Mouse (Mus musculus) liver, postnatal 0 days (tissue): ENCODE results near the gene Sh3d19. TPM values are rescaled to one million over a fixed set of nuclear protein-coding genes. Genes with fewer than 3 reads are reported as not detected.

ENCODE experiments used
- ATAC-seq: fragments of 200-750 bp; cut with Nextera tagmentation; 2 replicates; pipeline ENCODE4 v1.8.0; 2017; ENCODE audit warnings: mild to moderate bottlenecking, moderate library complexity
- DNase-seq: peaks from one replicate; pipeline ENCODE4 v3.0.0-alpha.2; 2016
- H3K27ac ChIP-seq: fragments of 300-500 bp; sonication (generic); 2 replicates; pipeline ENCODE4 v1.5.1; 2014; ENCODE audit warnings: antibody characterized with exemption, moderate library complexity, mild to moderate bottlenecking, low read depth
- H3K27me3 ChIP-seq: fragments of 300-500 bp; sonication (generic); 2 replicates; pipeline ENCODE4 v1.6.1; 2014; ENCODE audit warnings: low read length, control low read depth, mixed read lengths; ENCODE audit not compliant: insufficient read depth
- H3K36me3 ChIP-seq: fragments of 300-500 bp; sonication (generic); replicated peaks from 2 replicates; pipeline ENCODE4 v1.6.1; 2014; ENCODE audit warnings: mild to moderate bottlenecking, control low read depth, low read length, moderate library complexity, mixed read lengths; ENCODE audit not compliant: insufficient read depth
- H3K4me1 ChIP-seq: fragments of 300-500 bp; sonication (generic); 2 replicates; pipeline ENCODE4 v1.6.1; 2014; ENCODE audit warnings: antibody characterized with exemption, mild to moderate bottlenecking, control low read depth; ENCODE audit not compliant: insufficient read depth
- H3K4me2 ChIP-seq: fragments of 300-500 bp; sonication (generic); 2 replicates; pipeline ENCODE4 v1.6.1; 2014; ENCODE audit warnings: low read depth, mild to moderate bottlenecking, low read length, moderate library complexity, mixed read lengths
- H3K4me3 ChIP-seq: fragments of 300-500 bp; sonication (generic); 2 replicates; pipeline ENCODE4 v1.5.1; 2014; ENCODE audit warnings: low read depth, low read length
- H3K9ac ChIP-seq: fragments of 300-500 bp; sonication (generic); replicated peaks from 2 replicates; pipeline ENCODE4 v1.6.1; 2014; ENCODE audit warnings: mild to moderate bottlenecking, moderate library complexity
- H3K9me3 ChIP-seq: fragments of 300-500 bp; sonication (generic); 2 replicates; pipeline ENCODE4 v1.6.1; 2016; ENCODE audit warnings: mild to moderate bottlenecking, control low read depth, low read length, mixed read lengths
- CTCF ChIP-seq: sonication (generic); IDR thresholded peaks from 2 replicates; pipeline ENCODE4 v1.5.1; 2016; ENCODE audit warnings: antibody characterized with exemption, low read depth
- EP300 ChIP-seq: IDR thresholded peaks from 2 replicates; pipeline ENCODE4 v1.6.1; 2016; ENCODE audit warnings: antibody characterized with exemption, low read depth, mild to moderate bottlenecking
- WGBS: fragments of 180-500 bp; shearing (Covaris S2); extraction: QIAGEN DNeasy Blood & Tissue Kit; methylation state at CpG from one replicate; pipeline ENCODE4 v1.1.7; 2014; ENCODE audit not compliant: insufficient replicate concordance; 5-methylcytosine and 5-hydroxymethylcytosine counted together
- polyA plus RNA-seq: library from polyadenylated mRNA; unstranded; fragments of >200 nt; fragmentation: Nextera tagmentation; extraction: Ambion mirVana; gene quantifications from 2 replicates; pipeline ENCODE4 v1.2.1, GENCODE M21; 2015

Sh3d19 gene
- polyA plus RNA-seq, 1 experiment from 2014 or later = 11.4 TPM

DNA sequence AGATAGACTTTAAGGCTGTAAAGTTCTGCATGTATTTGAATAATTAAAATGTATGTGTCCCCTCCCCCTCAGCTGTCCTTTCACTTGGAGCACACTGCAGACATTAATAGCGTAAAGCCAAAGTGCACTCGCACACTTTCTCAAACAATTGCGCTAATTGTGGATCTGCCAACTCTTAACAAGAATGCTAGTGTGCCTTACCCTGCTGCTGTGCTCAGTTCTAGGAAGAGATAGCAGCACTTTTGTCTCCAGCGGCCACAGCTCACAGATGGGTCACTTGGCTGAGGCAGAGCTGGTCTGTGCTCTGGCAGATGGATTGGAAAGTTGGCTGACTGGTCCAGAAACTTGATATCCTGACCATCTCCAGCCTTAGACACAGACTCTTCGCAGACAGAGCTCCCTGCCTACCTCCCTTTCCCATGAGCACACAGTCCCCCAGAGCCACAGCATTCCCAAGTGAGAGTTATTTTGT lies 42.7 kb upstream of the Sh3d19 start:
- Histone ChIP-seq H3K4me3 (no peak overlapping the region), H3K4me2 (no peak overlapping the region), H3K9me3 (no peaks in the 10 kb centered on the region), H3K27me3 (no peaks in the 10 kb centered on the region), H3K4me1 (no peaks in the 10 kb centered on the region), H3K9ac (no peak overlapping the region), H3K27ac (no peak overlapping the region), H3K36me3 (no peaks in the 10 kb centered on the region)
- DNase-seq = no peak
- WGBS = 80% methylated on average over 5 of the region's 5 CpGs
- TF ChIP-seq CTCF (no peak), EP300 (no peak)
- no peak for ATAC-seq

DNA sequence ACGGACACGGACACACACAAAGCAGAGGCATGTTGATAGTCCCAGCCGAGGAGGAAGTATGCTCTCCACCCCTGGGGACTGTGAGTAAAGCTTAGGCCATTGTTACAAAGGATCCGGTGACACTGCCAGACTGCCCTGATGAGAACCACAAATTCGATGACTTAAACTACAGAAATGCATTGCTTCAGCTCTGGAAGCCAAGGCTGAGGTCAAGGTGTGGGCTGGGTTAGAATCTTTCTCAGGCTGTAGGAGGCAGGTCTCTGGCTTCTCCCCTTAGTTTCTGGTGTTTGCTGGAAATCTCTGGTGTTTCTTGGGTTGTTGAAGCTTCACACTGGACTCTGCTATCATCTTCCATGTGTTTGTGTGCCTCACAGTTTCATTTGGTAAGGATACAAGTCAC lies 41.2 kb upstream of the Sh3d19 start:
- Histone ChIP-seq H3K4me2 (no peak overlapping the region), H3K4me1 (no peaks in the 10 kb centered on the region), H3K4me3 (no peak overlapping the region), H3K9ac (no peak overlapping the region), H3K27ac (no peak overlapping the region), H3K27me3 (no peaks in the 10 kb centered on the region), H3K9me3 (no peaks in the 10 kb centered on the region), H3K36me3 (no peaks in the 10 kb centered on the region)
- no peak for TF ChIP-seq EP300
- no peak for TF ChIP-seq CTCF
- no peak for DNase-seq
- 56% methylated on average over 5 of the region's 5 CpGs for WGBS
- no peak for ATAC-seq

DNA sequence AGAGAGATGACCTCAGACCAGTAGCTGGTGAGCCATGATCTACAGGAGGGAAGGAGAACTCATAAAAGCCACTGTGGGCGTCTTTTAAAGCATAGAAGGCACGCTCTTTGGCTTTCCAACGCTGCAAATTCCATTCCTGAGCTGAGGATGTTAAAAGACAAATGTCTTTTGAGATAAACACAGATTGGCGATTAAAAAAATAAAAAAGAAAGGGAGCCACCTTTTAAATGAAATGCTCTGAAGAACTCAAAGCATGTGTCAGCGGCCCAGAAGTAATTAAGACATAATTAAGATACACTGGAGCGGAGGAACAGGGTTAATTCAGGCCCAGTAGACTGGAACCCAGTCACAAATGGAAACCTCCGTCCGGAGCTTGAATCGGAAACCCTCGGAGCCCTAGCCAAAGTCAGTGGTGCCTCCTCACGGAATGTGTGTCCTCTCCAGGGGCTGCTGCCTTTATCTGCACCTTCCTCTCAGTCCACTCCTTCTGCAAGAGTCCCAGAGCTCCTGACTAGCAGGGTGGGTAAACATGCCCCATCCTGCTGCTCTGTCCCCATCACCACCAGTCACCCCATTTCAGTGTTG lies 40.1 kb upstream of the Sh3d19 start:
- Histone ChIP-seq H3K4me2 (no peak overlapping the region), H3K27ac (no peak overlapping the region), H3K36me3 (no peaks in the 10 kb centered on the region), H3K27me3 (no peaks in the 10 kb centered on the region), H3K9ac (no peak overlapping the region), H3K4me3 (no peak overlapping the region), H3K4me1 (no peaks in the 10 kb centered on the region), H3K9me3 (no peaks in the 10 kb centered on the region)
- TF ChIP-seq EP300 = no peak
- no peak for TF ChIP-seq CTCF
- ATAC-seq (no peak), DNase-seq (no peak)
- WGBS = 78% methylated on average over 11 of the region's 11 CpGs

DNA sequence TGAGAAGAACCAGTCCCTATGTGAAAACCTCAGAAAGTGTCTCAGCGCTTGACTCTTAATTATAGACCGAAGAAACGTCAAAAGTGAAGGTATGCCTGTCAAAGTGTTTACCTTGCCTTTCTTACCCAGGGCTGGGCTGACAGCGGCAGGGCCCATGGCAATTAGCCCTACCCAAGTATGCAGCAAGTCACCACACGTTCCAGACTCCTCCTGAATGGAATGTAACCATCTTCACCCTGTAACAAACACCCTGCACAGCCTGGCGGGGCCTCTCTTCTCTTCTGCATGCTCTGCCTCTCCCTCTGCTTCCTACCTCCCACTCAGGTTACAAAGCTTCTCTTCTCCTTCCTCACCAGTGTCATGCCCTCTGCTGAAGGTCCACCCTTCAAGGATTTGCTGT lies 39.0 kb upstream of the Sh3d19 start:
- Histone ChIP-seq H3K36me3 (no peaks in the 10 kb centered on the region), H3K4me3 (no peak overlapping the region), H3K27ac (no peak overlapping the region), H3K27me3 (no peaks in the 10 kb centered on the region), H3K4me1 (no peaks in the 10 kb centered on the region), H3K4me2 (no peak overlapping the region), H3K9me3 (no peaks in the 10 kb centered on the region), H3K9ac (no peak overlapping the region)
- ATAC-seq (no peak), DNase-seq (no peak)
- 77% methylated on average over 6 of the region's 6 CpGs for WGBS
- TF ChIP-seq CTCF (no peak), EP300 (no peak)

DNA sequence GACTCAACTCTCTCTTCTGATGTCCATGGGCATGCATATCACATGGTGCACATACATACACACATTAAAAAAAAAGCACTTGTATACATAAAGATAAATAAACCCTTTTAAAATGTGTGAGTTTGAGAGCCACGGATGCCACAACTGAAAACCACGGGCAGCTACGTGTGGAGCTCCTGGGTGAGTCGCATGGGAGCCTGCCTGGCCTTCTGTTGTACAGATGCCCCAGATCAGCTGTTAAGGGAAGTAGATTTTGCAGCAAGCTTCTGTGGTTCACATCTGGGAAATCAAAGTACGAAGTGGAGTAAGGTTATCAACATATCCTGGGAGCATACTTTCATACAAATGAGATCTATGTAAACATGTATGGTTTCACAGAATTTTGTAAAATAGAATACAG lies 37.3 kb upstream of the Sh3d19 start:
- H3K27ac ChIP-seq = no peak overlapping the region
- no peak overlapping the region for H3K4me3 ChIP-seq
- H3K9ac ChIP-seq = no peak overlapping the region
- no peaks in the 10 kb centered on the region for H3K4me1 ChIP-seq
- H3K36me3 ChIP-seq = no peaks in the 10 kb centered on the region
- no peaks in the 10 kb centered on the region for H3K27me3 ChIP-seq
- ATAC-seq (no peak), DNase-seq (no peak)
- H3K9me3 ChIP-seq = no peaks in the 10 kb centered on the region
- H3K4me2 ChIP-seq = no peak overlapping the region
- TF ChIP-seq CTCF (no peak), EP300 (no peak)
- WGBS = 65% methylated on average over 5 of the region's 5 CpGs

DNA sequence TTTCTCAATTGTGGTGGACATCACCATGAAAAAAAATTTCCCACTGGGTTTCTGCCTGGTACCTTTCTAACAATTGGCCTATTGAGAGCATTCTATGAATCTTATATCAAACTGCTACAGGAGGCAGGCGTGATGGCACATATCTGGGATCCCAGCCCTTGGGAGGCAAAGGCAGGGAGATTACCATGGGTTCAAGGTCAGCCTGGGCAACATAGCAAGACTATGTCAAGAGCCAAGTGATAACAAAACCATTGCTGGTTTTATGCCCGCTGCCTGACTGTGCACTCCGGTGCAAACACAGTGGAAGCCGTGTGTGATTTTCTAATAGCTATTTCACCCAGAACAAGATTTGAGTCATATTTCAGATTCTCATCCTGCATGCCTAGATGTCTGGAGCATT lies 20.0 kb upstream of the Sh3d19 start:
- Histone ChIP-seq H3K4me1 (no peaks in the 10 kb centered on the region), H3K27ac (no peak overlapping the region), H3K27me3 (no peaks in the 10 kb centered on the region), H3K9ac (no peak overlapping the region), H3K4me3 (no peak overlapping the region), H3K36me3 (no peaks in the 10 kb centered on the region), H3K4me2 (no peak overlapping the region), H3K9me3 (no peaks in the 10 kb centered on the region)
- WGBS = 79% methylated on average over 4 of the region's 4 CpGs
- DNase-seq = no peak
- TF ChIP-seq CTCF = no peak
- no peak for TF ChIP-seq EP300
- ATAC-seq = no peak
